Mouse (Mus musculus): ENCODE measurements around the gene Tbc1d24. TPM values are rescaled to one million over a fixed set of nuclear protein-coding genes. Genes with fewer than 3 reads are reported as not detected.

Gene Tbc1d24
- total RNA-seq (2021): 10 to 100 TPM; 60.9 to 64.6 TPM

GRCm38 (mm10) chr17:24205284-24205888 is at the start of gene Tbc1d24:
TSS of gene Tbc1d24 (minus strand) at chr17:24205562.
- DNase-seq: peak; percentile 94 to 96

DNA sequence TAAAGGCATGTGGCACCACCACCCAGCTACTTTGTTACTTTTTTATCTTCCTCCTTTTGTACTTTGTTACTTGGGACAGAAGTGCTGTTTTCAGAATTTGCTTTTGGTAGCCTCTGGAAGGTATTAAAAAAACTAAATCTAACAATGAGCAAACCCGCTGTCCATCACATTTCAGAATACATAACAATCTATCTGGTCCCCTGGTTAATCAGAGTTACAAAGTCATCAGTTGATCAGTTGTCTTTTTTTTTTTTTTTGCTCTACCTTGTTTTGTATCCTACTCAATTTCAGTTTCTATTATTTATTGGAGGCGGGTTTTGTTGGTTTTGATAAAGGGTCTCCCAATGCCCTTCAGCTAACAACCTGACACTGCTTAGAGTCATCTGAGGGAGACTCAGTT is 47.0 kb upstream of the Tbc1d24 start:
- no peak for DNase-seq

DNA sequence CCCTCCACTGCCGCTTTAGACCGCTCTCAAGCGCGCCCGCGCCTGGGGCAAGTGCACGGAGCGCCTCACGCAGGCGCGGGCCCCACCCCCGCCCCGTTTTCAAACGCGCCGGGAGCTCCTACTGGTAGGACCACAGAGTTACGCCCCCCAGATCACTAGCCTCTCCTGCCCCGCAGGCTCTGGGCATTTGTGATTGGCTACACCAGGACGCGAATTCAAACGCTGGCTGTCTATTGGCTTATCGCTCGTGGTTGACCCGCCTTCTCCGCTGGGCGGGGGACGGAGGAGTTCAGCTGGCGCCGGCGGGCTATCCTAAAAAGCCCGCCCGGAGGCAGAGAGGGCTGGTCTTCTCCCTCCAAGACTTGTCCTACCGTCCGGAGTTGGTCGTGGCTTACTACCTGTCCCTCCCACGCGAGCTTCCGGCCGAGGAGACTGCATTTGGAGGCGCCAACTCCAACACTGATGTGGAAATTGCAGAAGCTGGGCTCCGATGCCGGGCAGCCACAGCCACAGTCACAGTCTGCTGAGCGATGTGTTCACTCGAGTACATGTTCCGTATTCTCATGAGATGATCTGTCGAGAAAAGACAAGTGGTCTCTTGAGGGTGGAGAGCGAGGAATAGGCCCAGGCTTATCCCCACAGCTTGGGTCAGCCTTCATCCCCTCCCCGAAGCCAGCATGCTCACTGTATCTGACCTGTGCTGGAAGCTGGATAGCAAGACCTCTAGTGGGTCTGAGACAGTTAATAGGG is 46.1 kb upstream of the Tbc1d24 start, which contains the start of gene Ccnf:
Gene Ccnf, minus strand, starts transcription at position 165 of the 750 bp plus-strand sequence.
- peak; percentile 96 for DNase-seq

DNA sequence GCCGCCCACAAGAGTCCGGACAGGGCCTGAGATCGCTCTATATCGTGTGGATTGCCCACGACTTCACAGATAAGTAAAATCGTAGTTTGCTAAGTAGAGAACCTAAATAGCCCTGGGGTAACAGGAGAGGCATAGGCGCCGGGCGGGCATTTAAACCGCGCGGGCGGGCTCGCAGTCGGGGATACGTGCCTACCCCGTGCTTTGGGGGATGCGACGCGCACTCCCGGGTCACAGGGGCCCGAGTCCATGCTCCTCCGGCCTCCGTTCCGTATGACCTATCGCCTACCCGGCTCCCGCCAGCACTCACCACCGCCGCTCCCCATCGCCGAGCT is 45.6 kb upstream of the Tbc1d24 start:
- no peak for DNase-seq

GRCm38 (mm10) chr17:24248641-24249040 is 43.3 kb upstream of the Tbc1d24 start:
- DNase-seq: no peak

DNA sequence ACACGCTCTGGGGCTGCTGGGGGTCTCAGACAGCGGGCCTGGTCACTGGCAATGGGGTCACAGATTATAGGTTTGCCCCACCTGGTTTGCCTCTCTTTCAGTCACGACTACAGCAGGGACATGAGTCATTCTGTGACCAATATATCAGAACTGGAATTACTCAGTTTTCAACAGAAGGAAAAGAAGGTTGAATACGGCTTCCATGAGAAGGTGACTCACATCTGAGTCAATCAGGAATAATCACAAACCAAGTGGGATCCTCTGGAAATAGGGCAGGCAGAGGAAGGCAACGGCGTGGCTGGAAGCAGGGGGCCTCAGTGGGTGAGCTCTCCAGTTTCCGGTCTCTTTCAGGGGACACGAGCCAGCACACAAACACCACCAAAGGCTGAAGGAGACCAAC is 38.7 kb upstream of the Tbc1d24 start:
- DNase-seq: no peak

DNA sequence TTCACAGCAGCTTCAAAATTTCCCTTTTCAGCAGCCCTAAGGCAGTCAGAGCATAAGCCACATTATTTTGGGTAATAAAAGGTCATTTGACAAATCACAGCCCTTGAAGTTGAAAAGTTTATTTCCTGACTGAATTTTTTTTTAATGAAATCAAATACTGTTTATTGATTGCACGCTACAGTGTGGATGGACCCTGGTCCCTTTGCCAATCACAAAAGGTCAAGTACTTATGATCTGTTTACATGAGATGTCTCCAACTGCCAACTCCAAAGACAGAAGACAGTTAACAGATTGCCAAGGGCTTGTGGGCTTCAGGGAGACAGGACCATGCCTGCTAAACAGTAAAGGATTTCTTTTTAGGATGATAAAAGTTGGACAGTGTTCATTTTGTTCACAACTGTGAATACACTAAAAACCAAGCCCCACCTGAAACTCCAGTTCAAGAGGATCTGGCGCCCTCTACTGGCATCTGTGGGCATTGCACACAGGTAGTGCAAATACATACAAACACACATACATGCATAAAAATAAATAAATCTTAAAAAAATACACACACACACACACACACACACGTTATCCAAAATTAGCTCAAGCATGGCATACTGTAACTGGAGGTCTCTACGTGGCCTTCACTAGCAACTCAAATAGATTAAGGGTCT is 38.1 kb upstream of the Tbc1d24 start:
- DNase-seq: no peak

GRCm38 (mm10) chr17:24236921-24237320 is 31.6 kb upstream of the Tbc1d24 start:
- no peak for DNase-seq

DNA sequence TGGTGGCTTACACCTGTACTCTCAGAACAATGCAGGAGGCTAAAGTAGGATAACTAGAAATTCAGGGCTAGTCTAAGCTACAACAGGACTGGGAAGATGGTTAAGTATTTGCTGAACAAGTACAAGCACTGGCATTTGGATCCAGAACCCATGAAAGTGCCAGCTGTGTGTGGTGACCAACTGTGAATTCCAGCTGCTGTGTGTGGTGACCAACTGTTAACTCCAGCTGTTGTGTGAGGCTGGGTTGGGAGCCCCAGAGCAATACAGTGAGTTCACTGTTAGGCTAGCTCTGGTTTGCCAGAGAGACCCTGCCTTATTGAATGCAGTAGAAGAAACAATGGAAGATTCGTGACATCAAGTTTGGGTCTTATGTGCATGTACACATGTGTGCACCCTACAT is 31.1 kb upstream of the Tbc1d24 start:
- no peak for DNase-seq

- DNase-seq: no peak
Measured at GRCm38 (mm10) chr17:24227941-24228340, 22.6 kb upstream of the Tbc1d24 start.

DNA sequence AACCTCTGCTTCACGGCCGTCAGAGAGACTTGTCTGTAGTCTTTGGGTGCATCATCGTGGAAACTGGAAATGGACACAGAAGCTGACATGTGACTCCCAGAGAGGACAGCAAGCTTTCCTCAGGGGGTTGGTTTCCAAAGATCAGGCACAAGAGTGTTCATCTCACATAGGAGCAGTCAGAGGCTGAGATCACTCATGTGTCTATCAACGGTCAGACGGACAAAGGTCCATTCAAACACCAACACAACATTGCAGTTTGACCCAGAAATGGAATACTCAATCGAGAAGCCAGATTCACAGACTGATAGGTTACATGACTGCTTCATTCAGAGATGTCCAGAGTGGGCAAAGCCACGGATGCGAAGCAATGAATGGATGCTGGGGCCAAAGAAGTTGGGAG is 21.4 kb upstream of the Tbc1d24 start:
- no peak for DNase-seq

DNA sequence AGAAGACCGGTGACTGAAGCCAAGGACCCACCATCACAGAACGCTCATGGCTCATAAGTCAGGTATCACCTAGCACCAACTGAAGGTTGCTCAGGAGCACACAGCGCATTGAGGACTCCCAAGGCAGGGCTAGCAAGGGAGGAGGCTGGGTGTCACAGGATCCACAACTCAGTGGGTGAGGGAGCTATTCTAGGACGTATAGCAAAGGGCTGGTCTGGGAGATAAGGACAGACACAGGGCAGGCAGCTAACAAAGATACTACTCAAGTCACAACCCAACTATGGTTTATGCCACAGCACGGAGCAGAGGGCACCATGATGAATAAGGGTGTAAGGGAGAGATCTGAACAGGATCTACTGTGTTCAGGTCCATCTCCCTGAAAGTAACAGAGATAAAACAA is 20.5 kb upstream of the Tbc1d24 start:
- DNase-seq: no peak

DNA sequence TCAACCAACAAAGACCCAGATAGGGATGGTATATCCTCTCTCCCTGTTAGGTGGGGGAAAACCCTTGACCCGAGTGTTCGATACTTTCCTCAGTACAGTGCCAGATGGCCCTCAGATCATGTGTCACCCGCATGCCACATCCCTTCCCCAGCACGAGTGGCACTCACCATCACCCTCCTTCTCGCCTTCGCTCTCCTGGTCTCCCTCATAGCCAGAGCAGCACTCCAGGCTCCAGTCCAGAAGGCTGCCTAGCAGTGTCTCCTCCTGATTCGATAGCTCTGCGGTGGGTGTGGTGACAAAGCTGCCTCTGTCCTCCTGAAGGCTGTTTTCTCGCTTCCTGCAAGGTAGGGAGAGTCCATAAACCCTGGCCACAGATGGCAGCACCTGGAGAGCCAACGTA is 19.4 kb upstream of the Tbc1d24 start:
- DNase-seq: no peak

GRCm38 (mm10) chr17:24223513-24223912 is 18.2 kb upstream of the Tbc1d24 start:
- no peak for DNase-seq

DNA sequence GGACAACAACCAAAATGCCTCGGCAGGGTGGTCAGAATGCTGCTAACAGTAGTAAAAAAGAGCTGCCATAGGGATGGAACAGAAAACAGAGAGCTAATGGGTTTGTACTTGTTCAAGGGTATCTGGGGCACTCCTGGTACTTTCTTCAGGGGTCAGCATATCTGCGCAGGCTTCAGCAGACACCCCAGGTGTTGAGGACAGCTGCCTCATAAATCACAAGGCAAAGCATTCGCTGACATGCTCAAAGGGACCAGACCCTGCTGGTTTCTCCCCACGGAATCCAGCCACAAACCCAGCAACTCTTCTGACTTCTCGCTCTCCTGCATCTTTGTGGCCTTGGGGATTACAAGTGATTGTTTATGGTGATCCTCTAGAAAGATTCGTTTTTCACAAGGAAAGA is 17.3 kb upstream of the Tbc1d24 start:
- DNase-seq: no peak

DNA sequence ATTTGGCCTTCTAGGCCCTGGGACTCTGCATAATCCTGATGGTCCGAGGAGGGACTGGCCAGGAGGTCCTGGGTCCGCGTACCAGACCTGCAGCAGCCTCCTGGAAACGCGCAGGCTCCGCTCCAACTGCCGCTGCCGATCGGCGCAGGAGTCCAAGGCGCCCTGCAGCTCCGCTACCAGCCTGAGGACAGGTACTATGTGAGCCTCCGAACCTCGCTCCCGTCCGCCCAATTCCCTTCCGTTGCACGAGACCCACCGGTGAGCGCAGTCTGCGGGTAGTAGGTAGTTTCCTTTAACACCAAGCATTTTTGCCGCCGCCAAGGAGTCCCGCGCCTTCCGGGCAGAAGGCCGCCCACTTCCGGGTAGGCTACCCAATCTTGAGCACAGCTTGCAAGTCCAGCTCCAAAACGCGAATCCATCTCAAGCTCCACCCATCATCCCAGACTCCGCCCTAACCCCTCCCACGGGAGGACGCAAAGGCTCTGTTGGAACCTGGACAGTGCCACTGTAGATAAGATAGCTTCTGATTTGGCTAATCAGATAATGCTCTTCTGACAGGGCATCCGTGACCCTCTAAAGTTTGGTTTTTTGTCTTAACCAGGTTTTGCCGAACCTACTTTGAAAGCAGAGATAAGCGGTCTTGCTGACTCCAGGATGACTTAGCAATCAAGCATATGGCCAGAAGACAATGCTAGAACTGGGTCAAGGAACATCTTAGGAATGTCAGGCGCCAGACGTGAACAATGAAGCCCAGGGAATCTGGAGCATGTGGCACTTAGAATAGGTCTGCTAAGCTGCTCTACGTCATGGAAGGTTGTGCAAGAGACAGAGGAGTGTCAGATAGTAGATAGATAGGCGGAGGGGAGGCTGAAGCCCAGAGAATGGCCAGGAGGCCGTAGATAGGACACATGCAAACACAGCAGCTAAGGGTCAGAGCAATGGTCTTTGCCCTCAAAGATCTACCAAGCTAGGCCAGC is 15.4 kb upstream of the Tbc1d24 start, which contains the start of gene Tedc2:
Gene Tedc2, minus strand, starts transcription at position 417 of the 977 bp plus-strand sequence.
- peak; percentile 91 for DNase-seq

GRCm38 (mm10) chr17:24216836-24217235 is 11.5 kb upstream of the Tbc1d24 start:
- no peak for DNase-seq

- no peak for DNase-seq
Measured at GRCm38 (mm10) chr17:24213186-24213585, 7.8 kb upstream of the Tbc1d24 start.

DNA sequence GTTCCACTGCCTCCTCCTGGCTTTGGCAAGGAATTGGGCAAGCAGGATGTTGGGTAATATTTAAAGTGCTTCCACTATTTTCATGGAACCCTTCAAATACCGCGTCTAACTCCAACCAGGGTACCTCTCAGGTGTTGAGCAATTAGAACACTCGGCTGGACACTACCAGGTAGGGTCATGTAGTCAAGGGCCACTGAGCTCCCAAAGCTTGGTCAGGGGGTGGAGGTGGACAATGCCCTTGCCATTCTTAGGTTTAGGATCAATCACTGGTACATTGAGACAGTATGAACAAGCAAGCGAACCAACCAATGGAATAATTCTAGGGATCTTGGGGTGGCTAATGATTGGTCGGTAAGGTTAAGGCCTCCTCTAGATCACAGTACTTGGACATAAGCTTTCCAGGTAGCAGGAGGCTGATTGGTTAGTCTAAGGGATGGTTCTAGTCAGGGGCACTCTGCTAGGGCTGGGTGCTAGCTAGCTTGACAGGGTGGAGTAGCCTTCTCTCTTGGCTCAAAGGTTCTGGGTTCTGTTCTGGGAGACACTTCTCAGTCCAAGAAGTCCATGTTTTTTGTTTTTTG is 7.2 kb upstream of the Tbc1d24 start:
- DNase-seq: no peak

DNA sequence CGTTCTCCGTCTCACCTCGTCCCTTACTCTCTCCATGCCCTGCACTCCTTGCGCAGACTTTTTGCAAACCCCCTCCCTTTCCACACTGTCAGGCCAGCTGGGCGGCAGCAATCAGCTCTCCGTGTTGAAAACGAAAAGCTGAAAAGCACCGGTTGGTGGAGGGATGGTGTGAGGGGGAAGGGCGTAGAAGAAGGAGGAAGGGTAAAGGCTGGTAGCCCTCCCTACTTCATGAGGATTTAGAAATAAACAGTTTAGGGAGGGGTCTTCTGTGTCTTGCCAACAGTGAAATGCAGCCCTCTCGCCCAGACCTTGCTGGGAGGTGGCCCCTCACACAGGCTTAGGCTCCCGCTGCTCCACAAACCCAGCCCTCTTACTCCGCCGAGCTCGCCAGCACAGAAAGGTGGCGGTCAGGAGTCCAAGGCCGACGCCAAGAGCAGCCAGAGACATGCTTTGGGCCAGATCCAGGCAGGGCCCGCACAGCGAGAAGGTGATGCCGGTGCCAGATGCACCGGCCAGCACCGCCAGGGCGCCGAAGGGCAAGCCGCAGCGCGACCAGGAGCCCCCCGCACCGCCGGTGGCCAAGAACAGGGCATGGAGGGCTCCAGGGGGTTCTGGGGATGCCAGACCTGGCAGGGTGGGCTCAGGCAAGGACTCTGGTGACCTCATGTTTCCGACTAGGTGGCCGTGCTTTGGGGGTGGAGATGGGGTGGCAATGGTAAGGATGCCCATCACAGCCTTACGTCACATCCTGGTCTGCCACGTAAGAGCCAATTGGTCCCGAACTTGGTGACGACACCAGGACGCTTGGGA is 6.5 kb upstream of the Tbc1d24 start:
- DNase-seq: peak; percentile 86

DNA sequence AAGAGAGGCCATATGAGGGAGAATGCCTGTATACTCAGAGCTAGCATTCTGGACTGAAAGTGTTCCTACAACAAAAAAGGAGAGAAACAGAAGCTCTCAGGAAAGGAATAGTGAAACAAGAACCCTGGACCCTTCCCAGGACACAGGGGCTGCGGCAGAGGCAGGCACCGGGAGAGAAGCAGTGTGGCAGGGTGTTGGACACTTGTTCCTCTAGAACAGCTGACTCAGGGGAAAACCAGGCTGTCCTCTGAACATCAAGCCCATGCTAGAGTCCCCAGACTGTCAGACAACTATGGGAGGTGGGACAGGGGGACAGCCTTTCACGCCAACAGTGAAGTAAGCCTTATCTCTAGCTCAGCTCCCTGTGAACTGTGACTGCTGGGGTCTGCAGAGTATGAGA is 5.2 kb upstream of the Tbc1d24 start:
- DNase-seq: no peak

Measured in layer of hippocampus, postnatal 36 days (tissue).